Mouse (Mus musculus) cerebellum, adult 2 months (tissue): ENCODE measurements around the gene Sidt1. TPM values are rescaled to one million over a fixed set of nuclear protein-coding genes. Genes with fewer than 3 reads are reported as not detected.

Experiments used
- DNase-seq, 2 experiments: peaks; one replicate each; pipeline ENCODE4 v3.0.0; 2021
- H3K27ac ChIP-seq: fragments of 200-500 bp; 2 replicates; pipeline ENCODE4 v1.5.1; 2012; ENCODE audit warnings: low read length, control low read depth, inconsistent platforms; ENCODE audit not compliant: insufficient read depth
- H3K27me3 ChIP-seq: fragments of 200-500 bp; 2 replicates; pipeline ENCODE4 v1.6.1; 2012; ENCODE audit warnings: inconsistent platforms, mild to moderate bottlenecking, low read length, moderate library complexity; ENCODE audit not compliant: control insufficient read depth, insufficient read depth
- H3K4me1 ChIP-seq: fragments of 200-500 bp; 2 replicates; pipeline ENCODE4 v1.6.1; 2011; ENCODE audit warnings: low read length; ENCODE audit not compliant: control insufficient read depth, insufficient read depth
- H3K4me3 ChIP-seq: fragments of 200-500 bp; replicated peaks from 2 replicates; pipeline ENCODE3; 2011; ENCODE audit warnings: mild to moderate bottlenecking, low read depth, low read length, control low read depth; ENCODE audit not compliant: insufficient read depth
- CTCF ChIP-seq: fragments of 200-500 bp; IDR thresholded peaks from 2 replicates; pipeline ENCODE4 v1.5.1; 2011; ENCODE audit warnings: low read depth, mild to moderate bottlenecking, control low read depth, low read length, moderate library complexity, borderline replicate concordance; ENCODE audit not compliant: insufficient read depth
- POLR2A ChIP-seq: fragments of 200-500 bp; IDR thresholded peaks from 2 replicates; pipeline ENCODE4 v1.6.1; 2011; ENCODE audit warnings: low read length, control low read depth, borderline replicate concordance; ENCODE audit not compliant: insufficient read depth
- WGBS: fragments of 180-500 bp; shearing (Covaris S2); methylation state at CpG from one replicate; pipeline ENCODE4 v1.1.7; 2018; 5-methylcytosine and 5-hydroxymethylcytosine counted together
- polyA plus RNA-seq: library from polyadenylated mRNA; depleted of rRNA; stranded (reverse); fragments of >200 nt; gene quantifications from 2 replicates; pipeline ENCODE4 v1.2.3, GENCODE M21; 2012; rRNA removed

Gene Sidt1
- polyA plus RNA-seq, 1 experiment: 32.9 TPM

DNA sequence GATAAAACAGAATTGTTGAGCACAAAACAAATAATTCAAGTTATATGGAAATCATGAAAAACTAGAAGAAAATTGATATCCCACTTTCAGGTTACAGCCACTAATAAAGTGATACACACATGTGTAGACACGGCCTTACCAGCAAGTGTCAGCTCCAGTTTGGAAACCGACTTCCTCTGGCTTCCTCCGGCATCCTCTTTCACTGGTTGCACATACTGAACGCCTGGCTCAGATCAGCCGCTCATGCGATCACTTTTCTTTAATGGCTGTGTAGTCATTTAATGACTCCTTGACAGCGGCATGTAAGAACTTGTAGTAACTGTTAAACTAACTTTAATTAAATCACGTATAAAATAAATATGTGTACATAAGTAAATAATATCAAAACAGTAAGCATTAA, 127.0 kb downstream of the Sidt1 start:
- DNase-seq: no peak
- 86% methylated on average over 8 of the region's 8 CpGs for WGBS
- Histone ChIP-seq H3K4me1 (peaks cover 16% of the 10 kb centered on the region), H3K4me3 (no peak overlapping the region), H3K27ac (no peak overlapping the region), H3K27me3 (no peaks in the 10 kb centered on the region)
- no peak for TF ChIP-seq POLR2A
- no peak for TF ChIP-seq CTCF

DNA sequence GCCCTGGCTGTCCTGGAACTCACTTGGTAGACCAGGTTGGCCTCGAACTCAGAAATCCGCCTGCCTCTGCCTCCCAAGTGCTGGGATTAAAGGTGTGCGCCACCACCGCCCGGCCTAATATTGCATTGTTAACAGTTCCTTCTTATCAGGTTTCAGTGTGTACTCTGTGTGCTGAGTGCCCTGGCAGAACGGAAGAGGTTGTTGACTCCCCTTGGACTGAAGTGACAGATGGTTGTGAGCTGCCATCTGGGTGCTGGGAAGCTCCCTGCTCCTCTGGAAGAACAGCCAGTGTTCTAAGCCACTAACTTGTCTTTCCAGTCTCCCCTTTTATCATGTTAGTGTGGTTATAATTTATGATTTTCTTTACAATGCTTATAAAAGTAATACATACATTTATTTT, 128.7 kb downstream of the Sidt1 start:
- Histone ChIP-seq H3K4me1 (peaks cover 5% of the 10 kb centered on the region), H3K27ac (0 out of 2 replicates have a peak overlapping the region, but pooled peaks have one; percentile 68), H3K4me3 (no peak overlapping the region), H3K27me3 (no peaks in the 10 kb centered on the region)
- no peak for TF ChIP-seq POLR2A
- 29% methylated on average over 6 of the region's 6 CpGs for WGBS
- DNase-seq: peak; percentile 75 to 88

GRCm38 (mm10) chr16:44200146-44200545, 132.8 kb downstream of the Sidt1 start:
- no peak overlapping the region for H3K27ac ChIP-seq
- DNase-seq: peak in 1 of 2 experiments; percentile 58
- 19% methylated on average over 4 of the region's 4 CpGs for WGBS
- H3K4me3 ChIP-seq: no peak overlapping the region
- no peak for TF ChIP-seq POLR2A
- TF ChIP-seq CTCF: no peak
- H3K4me1 ChIP-seq: peaks cover 9% of the 10 kb centered on the region
- H3K27me3 ChIP-seq: no peaks in the 10 kb centered on the region

- WGBS: 85% methylated on average over 14 of the region's 14 CpGs
- DNase-seq: no peak
- TF ChIP-seq CTCF: no peak
- TF ChIP-seq POLR2A: no peak
Observed at GRCm38 (mm10) chr16:44199066-44199703, 133.8 kb downstream of the Sidt1 start.

GRCm38 (mm10) chr16:44190968-44191367, 142.0 kb downstream of the Sidt1 start:
- H3K27ac ChIP-seq: no peak overlapping the region
- 54% methylated on average over 2 of the region's 2 CpGs for WGBS
- no peak for TF ChIP-seq POLR2A
- TF ChIP-seq CTCF: no peak
- no peak overlapping the region for H3K4me3 ChIP-seq
- DNase-seq: peak; percentile 40 to 64
- peaks cover 11% of the 10 kb centered on the region; the same call in 1 of the 2 replicates for H3K4me1 ChIP-seq
- no peaks in the 10 kb centered on the region for H3K27me3 ChIP-seq

More at GRCm38 (mm10) chr16:44199066-44199703, 133.8 kb downstream of the Sidt1 start:
- no peak overlapping the region for H3K27ac ChIP-seq
- H3K4me1 ChIP-seq: peaks cover 8% of the 10 kb centered on the region; the same call in 1 of the 2 replicates
- H3K27me3 ChIP-seq: no peaks in the 10 kb centered on the region
- H3K4me3 ChIP-seq: no peak overlapping the region

Other genes starting within 250 kb of the Sidt1 start
- 230 and 250 TPM in 2 replicates for gene Atp6v1a, start 193.5 kb downstream of the Sidt1 start, polyA plus RNA-seq
- gene Naa50, start 193.4 kb downstream of the Sidt1 start, polyA plus RNA-seq: 28.9 and 30.0 TPM in 2 replicates
- gene Usf3, start 159.9 kb downstream of the Sidt1 start, polyA plus RNA-seq: 14.2 and 15.3 TPM in 2 replicates
- 14.9 and 19.8 TPM in 2 replicates for gene Spice1, start 13.9 kb upstream of the Sidt1 start, polyA plus RNA-seq
- 1.5 and 2.5 TPM in 2 replicates for gene Cfap44, start 61.6 kb upstream of the Sidt1 start, polyA plus RNA-seq
- gene Boc, start 225.7 kb upstream of the Sidt1 start, polyA plus RNA-seq: 37.9 and 43.6 TPM in 2 replicates